Mouse (Mus musculus) lung, embryonic 14.5 days (tissue): ENCODE data around the gene Ndufs3. TPM values are rescaled to one million over a fixed set of nuclear protein-coding genes. Genes with fewer than 3 reads are reported as not detected.

ENCODE experiments used
- ATAC-seq: fragments of 200-750 bp; cut with Nextera tagmentation; 2 replicates; pipeline ENCODE4 v1.8.0; 2017; ENCODE audit warnings: mild to moderate bottlenecking, moderate TSS enrichment, moderate library complexity; ENCODE audit not compliant: insufficient read depth
- DNase-seq: peaks from one replicate; pipeline ENCODE4 v3.0.0-alpha.2; 2015
- H3K27ac ChIP-seq: fragments of 300-500 bp; sonication (generic); 2 replicates; pipeline ENCODE4 v1.5.1; 2014; ENCODE audit warnings: low read depth, mild to moderate bottlenecking, moderate library complexity
- H3K27me3 ChIP-seq: fragments of 300-500 bp; sonication (generic); 2 replicates; pipeline ENCODE4 v1.6.1; 2014; ENCODE audit warnings: low read length, control low read depth; ENCODE audit not compliant: insufficient read depth
- H3K36me3 ChIP-seq: fragments of 300-500 bp; sonication (generic); 2 replicates; pipeline ENCODE4 v1.6.1; 2014; ENCODE audit warnings: control low read depth; ENCODE audit not compliant: insufficient read depth
- H3K4me1 ChIP-seq: fragments of 300-500 bp; sonication (generic); 2 replicates; pipeline ENCODE4 v1.6.1; 2014; ENCODE audit warnings: antibody characterized with exemption, control low read depth; ENCODE audit not compliant: insufficient read depth
- H3K4me2 ChIP-seq: fragments of 300-500 bp; sonication (generic); 2 replicates; pipeline ENCODE4 v1.6.1; 2014; ENCODE audit warnings: mild to moderate bottlenecking
- H3K4me3 ChIP-seq: fragments of 300-500 bp; sonication (generic); 2 replicates; pipeline ENCODE4 v1.5.1; 2014; ENCODE audit warnings: low read depth, low read length
- H3K9ac ChIP-seq: fragments of 300-500 bp; sonication (generic); 2 replicates; pipeline ENCODE4 v1.6.1; 2014
- H3K9me3 ChIP-seq: fragments of 300-500 bp; sonication (generic); 2 replicates; pipeline ENCODE4 v1.6.1; 2016; ENCODE audit warnings: low read depth, low read length, control low read depth
- CTCF ChIP-seq: IDR thresholded peaks from 2 replicates; pipeline ENCODE4 v1.5.1; 2016; ENCODE audit warnings: antibody characterized with exemption, low read depth
- WGBS: fragments of 180-500 bp; shearing (Covaris S2); extraction: QIAGEN DNeasy Blood & Tissue Kit; methylation state at CpG from one replicate; pipeline ENCODE4 v1.1.7; 2014; 5-methylcytosine and 5-hydroxymethylcytosine counted together
- polyA plus RNA-seq: library from polyadenylated mRNA; unstranded; fragments of >200 nt; fragmentation: Nextera tagmentation; extraction: Ambion mirVana; gene quantifications from 2 replicates; pipeline ENCODE4 v1.2.1, GENCODE M21; 2014

The Ndufs3 gene
- polyA plus RNA-seq, 1 experiment from 2014 or later = 186 TPM

DNA sequence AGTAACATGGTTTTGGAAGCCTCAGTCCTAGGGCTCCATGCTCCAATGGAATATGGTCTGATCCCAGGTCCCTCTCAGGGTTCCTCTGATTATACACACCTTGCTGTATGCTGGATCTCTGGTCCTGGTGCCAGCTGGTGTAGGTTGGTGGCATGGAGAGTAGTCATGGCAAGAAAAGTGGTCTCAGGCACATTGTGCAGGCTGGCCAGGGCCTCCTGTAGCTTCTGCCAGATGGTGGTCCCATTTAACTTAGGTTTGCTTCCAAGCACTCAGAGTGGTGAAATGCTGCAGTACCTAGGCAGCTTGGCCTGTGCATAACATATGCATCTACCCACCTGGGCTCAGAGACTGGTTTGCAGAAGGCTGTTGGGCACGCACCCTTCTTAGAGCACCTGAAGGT, 54.2 kb downstream of the Ndufs3 start:
- Histone ChIP-seq H3K27me3 (no peaks in the 10 kb centered on the region), H3K9me3 (no peaks in the 10 kb centered on the region), H3K27ac (no peak overlapping the region), H3K4me3 (no peak overlapping the region), H3K4me1 (no peaks in the 10 kb centered on the region; the same call in 1 of the 2 replicates), H3K4me2 (no peak overlapping the region), H3K9ac (no peak overlapping the region), H3K36me3 (peaks cover 57% of the 10 kb centered on the region)
- no peak for TF ChIP-seq CTCF
- ATAC-seq (no peak), DNase-seq (no peak)
- WGBS = 97% methylated on average over 1 of the region's 1 CpGs

DNA sequence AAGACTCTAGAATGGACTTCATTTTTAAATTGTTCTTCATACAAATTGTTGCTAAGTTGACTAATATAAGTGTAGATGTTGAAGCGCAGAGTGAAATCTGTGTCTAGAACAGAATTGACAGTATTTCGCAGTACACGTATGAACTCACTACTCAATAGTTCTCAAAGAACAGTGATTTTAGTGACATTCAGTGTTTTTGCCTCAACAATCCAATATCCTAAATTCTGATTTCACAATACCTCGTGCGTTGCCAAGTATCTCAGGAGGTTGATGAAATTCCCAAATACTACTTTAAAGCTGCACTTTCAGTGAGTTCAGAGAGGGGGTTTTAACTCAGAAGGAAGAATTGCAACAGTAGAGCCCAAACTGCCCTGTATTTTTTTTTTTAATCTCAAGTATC, 56.3 kb downstream of the Ndufs3 start:
- Histone ChIP-seq H3K4me3 (peak overlapping the region; percentile 85), H3K9ac (peak overlapping the region; percentile 82; the same call in 1 of the 2 replicates), H3K36me3 (peaks cover 37% of the 10 kb centered on the region), H3K4me2 (peak overlapping the region; percentile 84), H3K4me1 (no peaks in the 10 kb centered on the region; the same call in 1 of the 2 replicates), H3K27ac (no peak overlapping the region), H3K9me3 (no peaks in the 10 kb centered on the region), H3K27me3 (no peaks in the 10 kb centered on the region)
- no peak for ATAC-seq
- WGBS = 73% methylated on average over 5 of the region's 5 CpGs
- peak; percentile 56 for DNase-seq
- TF ChIP-seq CTCF = no peak

DNA sequence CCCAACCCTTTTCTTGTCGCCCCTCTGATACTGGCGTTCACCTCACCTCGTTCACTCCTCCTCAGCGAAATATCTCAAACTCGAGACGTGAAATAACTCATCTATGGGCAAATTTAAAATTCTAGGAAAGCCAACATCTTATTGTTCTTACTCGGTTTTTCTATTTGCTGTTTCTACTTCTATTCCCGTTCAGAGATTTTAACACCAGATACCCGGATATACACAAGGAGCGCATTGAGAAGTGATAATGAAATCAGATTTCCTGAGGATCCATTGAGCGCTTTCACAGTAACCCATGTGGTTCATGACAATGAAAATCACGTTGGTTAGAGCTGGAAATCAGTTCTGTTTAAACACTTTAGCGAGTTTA, 57.0 kb downstream of the Ndufs3 start:
- H3K9me3 ChIP-seq = no peaks in the 10 kb centered on the region
- TF ChIP-seq CTCF = no peak
- H3K27ac ChIP-seq = peak overlapping the region; percentile 76
- peak overlapping the region; percentile 85 for H3K4me3 ChIP-seq
- no peaks in the 10 kb centered on the region; the same call in 1 of the 2 replicates for H3K4me1 ChIP-seq
- ATAC-seq (no peak), DNase-seq (peak; percentile 23)
- H3K9ac ChIP-seq = peak overlapping the region; percentile 82
- H3K27me3 ChIP-seq = no peaks in the 10 kb centered on the region
- peak overlapping the region; percentile 84 for H3K4me2 ChIP-seq
- 1% methylated on average over 13 of the region's 13 CpGs for WGBS
- peaks cover 31% of the 10 kb centered on the region for H3K36me3 ChIP-seq

DNA sequence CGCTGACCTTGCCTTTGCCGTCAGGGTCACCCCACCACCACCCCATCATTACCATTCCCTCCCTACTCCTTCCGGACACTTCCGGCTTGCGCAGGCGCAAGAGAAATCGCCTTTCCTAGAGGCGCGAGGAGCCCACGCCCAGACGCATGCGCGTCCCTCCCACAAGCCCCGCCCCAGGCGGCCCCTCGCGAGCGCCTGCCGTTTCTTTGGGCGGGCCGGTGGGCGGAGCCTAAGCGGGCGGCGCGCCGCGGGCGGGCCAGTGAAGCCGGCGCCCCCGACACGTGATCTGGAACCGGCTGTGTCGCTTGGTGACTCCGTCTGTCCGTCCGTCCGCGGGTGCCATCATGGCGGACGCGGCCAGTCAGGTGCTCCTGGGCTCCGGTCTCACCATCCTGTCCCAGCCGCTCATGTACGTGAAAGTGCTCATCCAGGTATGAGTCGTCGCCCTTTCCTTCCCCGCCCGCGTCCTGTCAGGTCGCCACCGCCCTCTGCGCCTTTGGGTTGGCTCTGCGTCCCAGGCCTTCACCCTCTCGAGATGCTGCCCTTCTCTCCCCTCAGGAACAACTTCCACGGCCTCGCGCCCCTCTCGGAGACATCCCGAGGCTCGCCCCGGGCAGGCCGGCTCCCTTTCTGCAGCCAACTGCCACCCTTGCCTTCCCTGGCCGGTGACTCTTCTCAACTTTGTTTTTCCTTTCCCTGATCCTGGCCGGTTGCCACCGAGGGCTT, 57.5 kb downstream of the Ndufs3 start, which contains the start of gene Mtch2:
Gene Mtch2, plus strand, starts transcription at position 201 of the 726 bp plus-strand sequence.
- under 1% methylated on average over 67 of the region's 67 CpGs for WGBS
- H3K27ac ChIP-seq = peak within 1 kb of the TSS; percentile 76
- no peaks in the 10 kb centered on the region for H3K9me3 ChIP-seq
- no peaks in the 10 kb centered on the region; the same call in 1 of the 2 replicates for H3K4me1 ChIP-seq
- H3K36me3 ChIP-seq = peaks cover 25% of the 10 kb centered on the region
- H3K4me3 ChIP-seq = peak within 1 kb of the TSS; percentile 85
- no peak for TF ChIP-seq CTCF
- peak within 1 kb of the TSS; percentile 84 for H3K4me2 ChIP-seq
- H3K27me3 ChIP-seq = no peaks in the 10 kb centered on the region
- ATAC-seq (peak; percentile 97), DNase-seq (peak; percentile 99)
- peak within 1 kb of the TSS; percentile 82 for H3K9ac ChIP-seq

DNA sequence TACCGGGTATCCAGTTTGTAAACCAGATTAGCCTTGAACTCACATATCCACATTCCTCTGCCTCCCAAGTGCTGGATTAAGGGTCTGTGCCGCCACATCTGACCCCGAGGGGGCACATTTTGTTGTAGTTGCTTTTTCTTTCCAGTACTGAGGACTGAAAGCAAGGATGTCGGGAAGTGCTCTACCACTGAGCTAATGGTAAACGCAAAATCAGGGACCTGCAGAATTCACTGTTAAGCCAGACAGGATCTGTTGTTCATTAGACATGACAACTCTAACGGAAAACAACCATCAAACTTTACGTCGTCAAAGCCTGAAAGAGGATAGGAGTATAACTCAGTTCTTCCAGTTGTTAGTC, 58.1 kb downstream of the Ndufs3 start:
- peak overlapping the region; percentile 56; the same call in 1 of the 2 replicates for H3K27ac ChIP-seq
- peak overlapping the region; percentile 45 for H3K9ac ChIP-seq
- H3K36me3 ChIP-seq = peaks cover 20% of the 10 kb centered on the region
- H3K4me1 ChIP-seq = no peaks in the 10 kb centered on the region; the same call in 1 of the 2 replicates
- H3K4me2 ChIP-seq = peak overlapping the region; percentile 84
- WGBS = under 1% methylated on average over 8 of the region's 8 CpGs
- no peaks in the 10 kb centered on the region for H3K9me3 ChIP-seq
- peak overlapping the region; percentile 85 for H3K4me3 ChIP-seq
- TF ChIP-seq CTCF = peak; percentile 6; the same call in 1 of the 2 replicates
- DNase-seq (no peak), ATAC-seq (no peak)
- no peaks in the 10 kb centered on the region for H3K27me3 ChIP-seq

GRCm38 (mm10) chr2:90846171-90846570, 58.5 kb downstream of the Ndufs3 start:
- peak overlapping the region; percentile 85 for H3K4me3 ChIP-seq
- DNase-seq (no peak), ATAC-seq (no peak)
- no peak overlapping the region for H3K27ac ChIP-seq
- no peaks in the 10 kb centered on the region; the same call in 1 of the 2 replicates for H3K4me1 ChIP-seq
- peaks cover 16% of the 10 kb centered on the region for H3K36me3 ChIP-seq
- no peaks in the 10 kb centered on the region for H3K27me3 ChIP-seq
- no peaks in the 10 kb centered on the region for H3K9me3 ChIP-seq
- H3K9ac ChIP-seq = peak overlapping the region; percentile 45; the same call in 1 of the 2 replicates
- peak overlapping the region; percentile 84 for H3K4me2 ChIP-seq
- WGBS = 42% methylated on average over 6 of the region's 6 CpGs
- no peak for TF ChIP-seq CTCF

- Histone ChIP-seq H3K36me3 (peaks cover 6% of the 10 kb centered on the region), H3K4me1 (no peaks in the 10 kb centered on the region; the same call in 1 of the 2 replicates), H3K27me3 (no peaks in the 10 kb centered on the region), H3K4me2 (no peak overlapping the region), H3K4me3 (no peak overlapping the region), H3K9ac (no peak overlapping the region), H3K27ac (no peak overlapping the region), H3K9me3 (no peaks in the 10 kb centered on the region)
- TF ChIP-seq CTCF = no peak
- DNase-seq = no peak
- WGBS = 64% methylated on average over 5 of the region's 5 CpGs
- ATAC-seq = no peak
Observed at GRCm38 (mm10) chr2:90845234-90845633, 59.4 kb downstream of the Ndufs3 start.

Other genes starting within 250 kb of the Ndufs3 start
- gene Nup160, start 227.6 kb downstream of the Ndufs3 start, polyA plus RNA-seq = 59.6 and 63.9 TPM in 2 replicates
- 96.9 and 106 TPM in 2 replicates for gene Fnbp4, start 159.5 kb downstream of the Ndufs3 start, polyA plus RNA-seq
- 0.96 and 1.2 TPM in 2 replicates for gene Agbl2, start 122.1 kb downstream of the Ndufs3 start, polyA plus RNA-seq
- gene Mtch2, start 57.7 kb downstream of the Ndufs3 start, polyA plus RNA-seq = 228 and 241 TPM in 2 replicates
- gene C1qtnf4, start 19.0 kb downstream of the Ndufs3 start, polyA plus RNA-seq = 3.1 and 3.6 TPM in 2 replicates
- gene Kbtbd4, start 87 bp downstream of the Ndufs3 start, polyA plus RNA-seq = 28.7 and 32.5 TPM in 2 replicates
- 65.0 and 68.0 TPM in 2 replicates for gene Celf1, start 35.6 kb upstream of the Ndufs3 start, polyA plus RNA-seq
- 1.5 and 1.6 TPM in 2 replicates for gene Rapsn, start 130.8 kb upstream of the Ndufs3 start, polyA plus RNA-seq
- 300 and 322 TPM in 2 replicates for gene Psmc3, start 149.2 kb upstream of the Ndufs3 start, polyA plus RNA-seq
- 29.0 and 33.3 TPM in 2 replicates for gene Slc39a13, start 165.6 kb upstream of the Ndufs3 start, polyA plus RNA-seq
- 6.2 TPM in 2 replicates for gene Spi1, start 177.6 kb upstream of the Ndufs3 start, polyA plus RNA-seq
- 0.47 and 7.7 TPM in 2 replicates for gene Mybpc3, start 213.3 kb upstream of the Ndufs3 start, polyA plus RNA-seq